Mouse (Mus musculus): ENCODE data around the gene Dbh.

The Dbh gene

DNA sequence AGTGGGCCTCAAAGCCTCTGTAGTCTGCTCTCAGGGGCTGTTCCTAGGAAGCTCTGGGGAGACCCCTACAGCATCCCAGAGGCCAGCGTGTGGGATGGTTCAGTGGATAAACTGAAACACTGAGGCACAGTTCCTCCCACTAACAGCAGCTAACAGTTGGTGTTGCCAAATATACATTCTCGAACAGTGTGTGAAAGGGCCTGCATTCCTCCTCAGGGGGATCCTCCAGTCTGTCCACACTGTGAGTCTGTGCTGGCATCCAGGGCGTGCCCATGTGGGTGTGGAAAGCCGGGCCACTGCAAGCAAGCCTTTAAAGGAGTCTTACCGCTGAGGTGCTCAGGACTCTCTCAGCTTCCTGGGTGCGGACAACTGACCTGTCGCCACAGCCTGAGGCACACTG, 61.5 kb downstream of the Dbh start:
- DNase-seq = no peak

DNA sequence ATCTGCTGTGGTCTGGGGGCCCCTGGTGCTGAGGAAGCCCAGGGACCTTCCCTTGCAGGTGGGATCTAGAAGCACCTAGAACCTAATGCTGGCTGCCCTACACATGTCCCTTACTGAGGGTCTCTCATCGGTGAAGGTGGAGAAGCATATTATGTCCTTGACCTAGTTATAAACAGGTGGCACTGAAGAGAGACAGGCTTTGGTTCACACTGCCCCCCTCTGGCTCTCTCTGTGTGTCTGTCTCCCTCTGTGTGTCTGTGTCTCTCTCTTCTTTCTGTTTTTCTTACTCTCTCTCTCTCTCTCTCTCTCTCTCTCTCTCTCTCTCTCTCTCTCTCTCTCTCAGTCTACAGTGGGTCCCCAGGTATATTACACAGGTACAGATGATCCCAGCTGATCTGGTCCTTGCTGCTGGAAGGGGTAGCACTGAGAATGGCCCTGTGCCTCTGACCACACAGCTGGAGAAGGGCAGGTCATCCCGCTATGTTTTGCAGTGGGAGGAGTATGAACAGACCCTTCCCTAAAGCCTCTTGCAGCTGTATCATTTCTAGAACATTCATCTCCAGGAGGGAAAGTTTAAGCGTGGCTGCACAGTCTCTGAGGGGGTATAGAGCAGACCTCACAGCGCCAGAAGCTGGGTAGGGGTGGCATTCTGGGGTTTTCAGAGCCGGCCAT, 63.9 kb downstream of the Dbh start:
- DNase-seq = no peak

DNA sequence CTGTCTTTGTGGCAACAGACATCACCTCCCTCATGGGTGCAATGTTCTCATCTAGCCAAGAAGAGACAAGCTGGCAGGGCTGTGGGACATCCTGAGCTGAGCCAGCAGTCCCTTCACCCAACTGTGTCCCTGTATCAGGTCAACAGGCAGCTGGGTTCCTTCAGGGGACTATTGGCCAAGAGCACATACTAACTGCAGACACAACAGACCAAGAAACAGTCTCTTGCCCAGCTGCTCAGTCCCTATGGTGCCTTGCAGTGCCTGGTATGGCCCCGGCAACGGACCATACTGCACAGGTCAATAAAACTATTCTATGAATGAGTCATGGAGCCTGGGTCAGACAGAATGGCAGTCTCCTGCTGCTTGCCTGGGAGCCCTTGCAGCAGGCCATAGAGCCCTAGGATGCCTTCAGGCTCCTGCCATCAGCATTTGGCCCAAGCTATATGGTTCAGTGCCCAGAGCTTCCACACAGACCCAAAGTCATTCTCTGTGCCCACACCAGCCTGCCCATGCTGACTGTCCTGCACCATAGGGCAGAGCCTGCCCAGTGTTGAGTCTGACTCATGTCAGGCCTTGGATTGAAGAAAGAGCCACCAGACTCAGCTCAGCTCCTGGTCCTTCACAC, 64.6 kb downstream of the Dbh start:
- peak; percentile 46 for DNase-seq

DNA sequence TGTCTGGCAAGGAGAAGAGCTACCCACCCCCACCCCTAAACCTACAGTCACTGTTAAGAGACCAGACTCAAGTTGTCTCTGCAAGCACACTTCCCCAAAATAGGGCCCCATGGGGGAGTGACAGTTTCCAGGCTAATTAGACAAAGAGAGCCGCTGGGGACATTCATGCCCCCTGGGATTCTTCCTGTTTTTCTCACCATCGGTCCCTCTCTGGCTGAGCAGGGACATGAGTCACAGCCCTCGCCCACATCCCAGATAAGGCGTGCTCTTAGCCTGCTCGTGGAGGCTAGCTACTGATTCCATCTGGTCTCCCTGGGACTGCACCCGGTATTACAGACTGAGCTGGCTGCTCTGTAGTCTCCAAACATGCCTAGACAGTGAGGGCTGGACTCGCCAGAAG, 67.3 kb downstream of the Dbh start:
- peak; percentile 47 for DNase-seq
